Mouse (Mus musculus) midbrain, embryonic 13.5 days (tissue): Measurements from ENCODE around the gene Nr4a2. TPM values are rescaled to one million over a fixed set of nuclear protein-coding genes. Genes with fewer than 3 reads are reported as not detected.

Source experiments
- ATAC-seq: fragments of 200-750 bp; cut with Nextera tagmentation; 2 replicates; pipeline ENCODE4 v1.8.0; 2017; ENCODE audit warnings: mild to moderate bottlenecking, moderate TSS enrichment, moderate library complexity
- H3K27ac ChIP-seq: fragments of 300-500 bp; sonication (generic); 2 replicates; pipeline ENCODE4 v1.5.1; 2015; ENCODE audit warnings: inconsistent platforms, mild to moderate bottlenecking, moderate library complexity
- H3K27me3 ChIP-seq: fragments of 300-500 bp; sonication (generic); 2 replicates; pipeline ENCODE4 v1.6.1; 2015; ENCODE audit warnings: mild to moderate bottlenecking, inconsistent platforms
- H3K36me3 ChIP-seq: fragments of 300-500 bp; sonication (generic); 2 replicates; pipeline ENCODE4 v1.6.1; 2015; ENCODE audit warnings: mild to moderate bottlenecking, inconsistent platforms
- H3K4me1 ChIP-seq: fragments of 300-500 bp; sonication (generic); replicated peaks from 2 replicates; pipeline ENCODE4 v1.6.1; 2015; ENCODE audit warnings: inconsistent platforms
- H3K4me2 ChIP-seq: fragments of 300-500 bp; sonication (generic); replicated peaks from 2 replicates; pipeline ENCODE4 v1.6.1; 2015; ENCODE audit warnings: moderate library complexity, mild to moderate bottlenecking, inconsistent platforms
- H3K4me3 ChIP-seq: fragments of 300-500 bp; sonication (generic); replicated peaks from 2 replicates; pipeline ENCODE4 v1.5.1; 2015; ENCODE audit warnings: mild to moderate bottlenecking, inconsistent platforms
- H3K9ac ChIP-seq: fragments of 300-500 bp; sonication (generic); replicated peaks from 2 replicates; pipeline ENCODE4 v1.6.1; 2015; ENCODE audit warnings: mild to moderate bottlenecking, inconsistent platforms
- H3K9me3 ChIP-seq: fragments of 300-500 bp; sonication (generic); 2 replicates; pipeline ENCODE4 v1.6.1; 2016; ENCODE audit warnings: mild to moderate bottlenecking, inconsistent platforms
- WGBS: fragments of 180-500 bp; shearing (Covaris S2); methylation state at CpG from one replicate; pipeline ENCODE4 v1.1.7; 2015; 5-methylcytosine and 5-hydroxymethylcytosine counted together
- polyA plus RNA-seq: library from polyadenylated mRNA; unstranded; fragments of >200 nt; fragmentation: Nextera tagmentation; extraction: Ambion mirVana; gene quantifications from 2 replicates; pipeline ENCODE4 v1.2.1, GENCODE M21; 2015

Gene Nr4a2
- polyA plus RNA-seq, 1 experiment from 2014 or later = 49.1 TPM

- Histone ChIP-seq H3K27me3 (peaks cover 89% of the 10 kb centered on the region), H3K27ac (peak overlapping the region; percentile 56; the same call in 1 of the 2 replicates), H3K36me3 (no peaks in the 10 kb centered on the region), H3K4me1 (peaks cover 50% of the 10 kb centered on the region), H3K9ac (no peak overlapping the region), H3K4me3 (peak overlapping the region; percentile 63), H3K9me3 (no peaks in the 10 kb centered on the region), H3K4me2 (peak overlapping the region; percentile 31)
- ATAC-seq = no peak
- 8% methylated on average over 16 of the region's 16 CpGs for whole genome bisulfite sequencing
These were observed 13.4 kb downstream of the Nr4a2 start for GRCm38 (mm10) chr2:57110401-57110800.

- peak overlapping the region; percentile 31 for H3K4me2 ChIP-seq
These were observed 13.9 kb downstream of the Nr4a2 start for GRCm38 (mm10) chr2:57109926-57110325.

GRCm38 (mm10) chr2:57109301-57109700 lies 14.5 kb downstream of the Nr4a2 start:
- ATAC-seq = peak; percentile 41
- peak overlapping the region; percentile 56; the same call in 1 of the 2 replicates for H3K27ac ChIP-seq
- peak overlapping the region; percentile 31 for H3K4me2 ChIP-seq
- 0 out of 2 replicates have a peak overlapping the region, but pooled peaks have one; percentile 8 for H3K9ac ChIP-seq
- no peaks in the 10 kb centered on the region for H3K36me3 ChIP-seq
- peak overlapping the region; percentile 17 for H3K4me3 ChIP-seq
- peaks cover 92% of the 10 kb centered on the region for H3K27me3 ChIP-seq
- peaks cover 46% of the 10 kb centered on the region for H3K4me1 ChIP-seq
- 2% methylated on average over 11 of the region's 11 CpGs for WGBS
- H3K9me3 ChIP-seq = no peaks in the 10 kb centered on the region

More at GRCm38 (mm10) chr2:57109926-57110325, 13.9 kb downstream of the Nr4a2 start:
- no peaks in the 10 kb centered on the region for H3K36me3 ChIP-seq
- peaks cover 45% of the 10 kb centered on the region for H3K4me1 ChIP-seq
- no peaks in the 10 kb centered on the region for H3K9me3 ChIP-seq
- WGBS = 5% methylated on average over 14 of the region's 14 CpGs
- peaks cover 89% of the 10 kb centered on the region for H3K27me3 ChIP-seq
- peak overlapping the region; percentile 56; the same call in 1 of the 2 replicates for H3K27ac ChIP-seq
- ATAC-seq = no peak
- peak overlapping the region; percentile 17 for H3K4me3 ChIP-seq
- H3K9ac ChIP-seq = 0 out of 2 replicates have a peak overlapping the region, but pooled peaks have one; percentile 8

- Histone ChIP-seq H3K9ac (no peak overlapping the region), H3K4me2 (peak overlapping the region; percentile 31; the same call in 1 of the 2 replicates), H3K27me3 (peaks cover 92% of the 10 kb centered on the region)
These were observed 15.4 kb downstream of the Nr4a2 start for GRCm38 (mm10) chr2:57108349-57108930.

GRCm38 (mm10) chr2:57105401-57105800 lies 18.4 kb downstream of the Nr4a2 start:
- no peak overlapping the region for H3K4me3 ChIP-seq
- H3K9ac ChIP-seq = no peak overlapping the region
- no peaks in the 10 kb centered on the region for H3K9me3 ChIP-seq
- no peak overlapping the region for H3K4me2 ChIP-seq
- ATAC-seq = no peak
- peaks cover 97% of the 10 kb centered on the region for H3K27me3 ChIP-seq
- H3K27ac ChIP-seq = no peak overlapping the region
- no peaks in the 10 kb centered on the region for H3K36me3 ChIP-seq
- H3K4me1 ChIP-seq = peaks cover 42% of the 10 kb centered on the region
- 10% methylated on average over 7 of the region's 7 CpGs for WGBS

More at GRCm38 (mm10) chr2:57108349-57108930, 15.4 kb downstream of the Nr4a2 start:
- H3K4me1 ChIP-seq = peaks cover 46% of the 10 kb centered on the region
- H3K36me3 ChIP-seq = no peaks in the 10 kb centered on the region
- WGBS = 14% methylated on average over 7 of the region's 7 CpGs
- H3K27ac ChIP-seq = peak overlapping the region; percentile 35; the same call in 1 of the 2 replicates
- H3K4me3 ChIP-seq = peak overlapping the region; percentile 17
- ATAC-seq = no peak
- H3K9me3 ChIP-seq = no peaks in the 10 kb centered on the region

- peaks cover 97% of the 10 kb centered on the region for H3K27me3 ChIP-seq
- H3K27ac ChIP-seq = no peak overlapping the region
- no peak overlapping the region for H3K4me3 ChIP-seq
- H3K9me3 ChIP-seq = no peaks in the 10 kb centered on the region
- WGBS = 4% methylated on average over 8 of the region's 8 CpGs
- no peaks in the 10 kb centered on the region for H3K36me3 ChIP-seq
- H3K4me2 ChIP-seq = peak overlapping the region; percentile 14; the same call in 1 of the 2 replicates
- peaks cover 36% of the 10 kb centered on the region for H3K4me1 ChIP-seq
- no peak for ATAC-seq
- H3K9ac ChIP-seq = no peak overlapping the region
These were observed 19.1 kb downstream of the Nr4a2 start for GRCm38 (mm10) chr2:57104731-57105130.

- Histone ChIP-seq H3K27ac (no peak overlapping the region), H3K4me2 (peak overlapping the region; percentile 62), H3K9me3 (no peaks in the 10 kb centered on the region), H3K36me3 (no peaks in the 10 kb centered on the region), H3K4me1 (peaks cover 29% of the 10 kb centered on the region), H3K4me3 (peak overlapping the region; percentile 11; the same call in 1 of the 2 replicates), H3K9ac (no peak overlapping the region), H3K27me3 (peaks cover 97% of the 10 kb centered on the region)
- WGBS = under 1% methylated on average over 26 of the region's 26 CpGs
- 0 out of 2 replicates have a peak, but pooled peaks have one; percentile 22 for ATAC-seq
These were observed 19.8 kb downstream of the Nr4a2 start for GRCm38 (mm10) chr2:57103845-57104660.

- ATAC-seq = peak; percentile 35; the same call in 1 of the 2 replicates
- peak overlapping the region; percentile 62 for H3K4me2 ChIP-seq
- peaks cover 97% of the 10 kb centered on the region for H3K27me3 ChIP-seq
- whole genome bisulfite sequencing = 1% methylated on average over 35 of the region's 37 CpGs
- peaks cover 27% of the 10 kb centered on the region for H3K4me1 ChIP-seq
- H3K27ac ChIP-seq = no peak overlapping the region
- no peaks in the 10 kb centered on the region for H3K9me3 ChIP-seq
- no peak overlapping the region for H3K9ac ChIP-seq
- H3K4me3 ChIP-seq = peak overlapping the region; percentile 38
- H3K36me3 ChIP-seq = no peaks in the 10 kb centered on the region
These were observed 20.7 kb downstream of the Nr4a2 start for GRCm38 (mm10) chr2:57102856-57103844.

- Histone ChIP-seq H3K36me3 (no peaks in the 10 kb centered on the region), H3K4me2 (peak overlapping the region; percentile 62), H3K9ac (no peak overlapping the region), H3K4me1 (peaks cover 27% of the 10 kb centered on the region), H3K27ac (no peak overlapping the region), H3K27me3 (peaks cover 97% of the 10 kb centered on the region), H3K4me3 (peak overlapping the region; percentile 38), H3K9me3 (no peaks in the 10 kb centered on the region)
- ATAC-seq = peak; percentile 73
- 1% methylated on average over 47 of the region's 51 CpGs for WGBS
These were observed 21.5 kb downstream of the Nr4a2 start for GRCm38 (mm10) chr2:57102091-57102855.

GRCm38 (mm10) chr2:57100241-57100640 lies 23.6 kb downstream of the Nr4a2 start:
- WGBS = 69% methylated on average over 3 of the region's 3 CpGs
- ATAC-seq = no peak
- Histone ChIP-seq H3K36me3 (no peaks in the 10 kb centered on the region), H3K4me1 (peaks cover 27% of the 10 kb centered on the region), H3K27ac (no peak overlapping the region), H3K4me2 (no peak overlapping the region), H3K9ac (no peak overlapping the region), H3K27me3 (peaks cover 96% of the 10 kb centered on the region), H3K4me3 (no peak overlapping the region), H3K9me3 (no peaks in the 10 kb centered on the region)

- H3K4me3 ChIP-seq = no peak overlapping the region
- H3K27ac ChIP-seq = no peak overlapping the region
- H3K36me3 ChIP-seq = no peaks in the 10 kb centered on the region
- H3K4me1 ChIP-seq = no peaks in the 10 kb centered on the region
- WGBS = 80% methylated on average over 9 of the region's 9 CpGs
- H3K27me3 ChIP-seq = no peaks in the 10 kb centered on the region
- H3K9ac ChIP-seq = no peak overlapping the region
- ATAC-seq = no peak
- H3K4me2 ChIP-seq = no peak overlapping the region
- H3K9me3 ChIP-seq = no peaks in the 10 kb centered on the region
These were observed 51.4 kb downstream of the Nr4a2 start for GRCm38 (mm10) chr2:57072452-57072851.
